Mouse (Mus musculus) myocyte (in vitro differentiated cells): ENCODE data around the gene Tln2.

Source experiments
- CEBPB ChIP-seq: IDR thresholded peaks from 2 replicates; pipeline ENCODE4 v1.6.1; 2011; ENCODE audit warnings: mild to moderate bottlenecking, moderate library complexity; ENCODE audit not compliant: poor library complexity, insufficient read depth, severe bottlenecking
- E2F4 ChIP-seq: IDR thresholded peaks from one replicate; pipeline ENCODE4 v1.6.1; 2011; ENCODE audit warnings: mild to moderate bottlenecking, control low read depth, moderate library complexity; ENCODE audit not compliant: insufficient read depth
- MAX ChIP-seq: IDR thresholded peaks from one replicate; pipeline ENCODE4 v1.6.1; 2011; ENCODE audit warnings: low read depth, mild to moderate bottlenecking, control low read depth
- MYOD1 ChIP-seq, 3 experiments: IDR thresholded peaks; one replicate each; pipeline ENCODE4 v1.6.1; 2011; ENCODE audit warnings: control low read depth in 2 of 3, low read depth in 2 of 3, mild to moderate bottlenecking in 2 of 3, moderate library complexity in 1 of 3; ENCODE audit not compliant: insufficient read length in 2 of 3, control insufficient read depth in 1 of 3
- MYOG ChIP-seq, 3 experiments: IDR thresholded peaks; one replicate each; pipeline ENCODE4 v1.6.1; 2011; ENCODE audit warnings: control low read depth in 2 of 3, low read depth in 2 of 3, mild to moderate bottlenecking in 2 of 3; ENCODE audit not compliant: insufficient read length in 2 of 3, control insufficient read depth in 1 of 3, insufficient read depth in 1 of 3
- POLR2A ChIP-seq: IDR thresholded peaks from one replicate; pipeline ENCODE4 v1.6.1; 2011; ENCODE audit warnings: low read depth, mild to moderate bottlenecking, control low read depth, moderate library complexity; ENCODE audit not compliant: insufficient read length
- POLR2AphosphoS2 ChIP-seq: IDR thresholded peaks from one replicate; pipeline ENCODE4 v1.6.1; 2011; ENCODE audit warnings: low read depth, control low read depth; ENCODE audit not compliant: insufficient read length
- REST ChIP-seq: IDR thresholded peaks from one replicate; pipeline ENCODE4 v1.6.1; 2011; ENCODE audit warnings: mild to moderate bottlenecking, control low read depth, moderate library complexity; ENCODE audit not compliant: insufficient read depth, insufficient read length
- TCF12 ChIP-seq: IDR thresholded peaks from one replicate; pipeline ENCODE4 v1.6.1; 2011; ENCODE audit warnings: mild to moderate bottlenecking, control low read depth; ENCODE audit not compliant: poor library complexity, insufficient read depth, severe bottlenecking
- TCF3 ChIP-seq: IDR thresholded peaks from one replicate; pipeline ENCODE4 v1.6.1; 2011; ENCODE audit warnings: low read depth, control low read depth; ENCODE audit not compliant: insufficient read length
- USF1 ChIP-seq: IDR thresholded peaks from one replicate; pipeline ENCODE4 v1.6.1; 2011; ENCODE audit warnings: low read depth, mild to moderate bottlenecking, control low read depth, moderate library complexity

GRCm38 (mm10) chr9:67195306-67195705 is 364.2 kb downstream of the Tln2 start:
- TF ChIP-seq POLR2A, result no peak
- no peak for TF ChIP-seq MAX
- TF ChIP-seq POLR2AphosphoS2, result no peak
- TF ChIP-seq E2F4, result no peak
- TF ChIP-seq USF1, result no peak
- no peak for TF ChIP-seq MYOD1 (IDR thresholded peaks at IDR 0.05; ENCODE audit: control insufficient read depth in 1 of 3, insufficient read length in 2 of 3, low read depth in 2 of 3)
- no peak for TF ChIP-seq REST
- TF ChIP-seq CEBPB, result no peak
- TF ChIP-seq TCF3, result no peak
- no peak for TF ChIP-seq MYOG (IDR thresholded peaks at IDR 0.05; ENCODE audit: control insufficient read depth in 1 of 3, insufficient read depth in 1 of 3, insufficient read length in 2 of 3, low read depth in 2 of 3)
- no peak for TF ChIP-seq TCF12
